Mouse (Mus musculus) thymus, adult 2 months (tissue): ENCODE measurements around the gene Plcd3. TPM values are rescaled to one million over a fixed set of nuclear protein-coding genes. Genes with fewer than 3 reads are reported as not detected.

Experiments
- DNase-seq: peaks from one replicate; pipeline ENCODE4 v3.0.0; 2021
- H3K27ac ChIP-seq: fragments of 200-500 bp; 2 replicates; pipeline ENCODE4 v1.5.1; 2012; ENCODE audit warnings: low read length, control low read depth; ENCODE audit not compliant: control insufficient read depth, insufficient read depth
- H3K27me3 ChIP-seq: fragments of 200-500 bp; 2 replicates; pipeline ENCODE4 v1.6.1; 2012; ENCODE audit warnings: mild to moderate bottlenecking, low read length, moderate library complexity, mixed read lengths; ENCODE audit not compliant: control insufficient read depth, insufficient read depth
- H3K36me3 ChIP-seq: fragments of 200-500 bp; 2 replicates; pipeline ENCODE4 v1.6.1; 2012; ENCODE audit warnings: mild to moderate bottlenecking, low read length, moderate library complexity; ENCODE audit not compliant: control insufficient read depth, insufficient read depth
- H3K4me1 ChIP-seq: fragments of 200-500 bp; replicated peaks from 2 replicates; pipeline ENCODE4 v1.6.1; 2012; ENCODE audit warnings: low read length; ENCODE audit not compliant: control insufficient read depth, insufficient read depth
- H3K4me3 ChIP-seq: fragments of 200-500 bp; 2 replicates; pipeline ENCODE4 v1.5.1; 2012; ENCODE audit warnings: mild to moderate bottlenecking, low read length, control low read depth, moderate library complexity; ENCODE audit not compliant: control insufficient read depth, insufficient read depth
- CTCF ChIP-seq: fragments of 200-500 bp; IDR thresholded peaks from 2 replicates; pipeline ENCODE4 v1.5.1; 2012; ENCODE audit warnings: mild to moderate bottlenecking, control low read depth, low read length, moderate library complexity, borderline replicate concordance; ENCODE audit not compliant: control insufficient read depth, poor library complexity, insufficient read depth; ENCODE audit errors: extremely low read depth
- POLR2A ChIP-seq: fragments of 200-500 bp; IDR thresholded peaks from 2 replicates; pipeline ENCODE4 v1.6.1; 2012; ENCODE audit warnings: mild to moderate bottlenecking, low read length, control low read depth, moderate library complexity; ENCODE audit not compliant: control insufficient read depth, poor library complexity, insufficient read depth; ENCODE audit errors: extremely low read depth
- WGBS: fragments of 180-500 bp; shearing (Covaris S2); methylation state at CpG from one replicate; pipeline ENCODE4 v1.1.7; 2018; 5-methylcytosine and 5-hydroxymethylcytosine counted together
- polyA plus RNA-seq: library from polyadenylated mRNA; depleted of rRNA; stranded (reverse); fragments of >200 nt; gene quantifications from 2 replicates; pipeline ENCODE4 v1.2.3, GENCODE M21; 2012; rRNA removed

The Plcd3 gene
- polyA plus RNA-seq: 3.9 and 5.4 TPM in 2 replicates

GRCm38 (mm10) chr11:103101481-103101865 lies at the start of gene Plcd3, which contains the start of gene Acbd4:
Gene Plcd3, minus strand, starts transcription at chr11:103101658.
Gene Acbd4, plus strand, starts transcription at chr11:103101682.
- Histone ChIP-seq H3K4me1 (peaks cover 25% of the 10 kb centered on the region), H3K27ac (no peak within 1 kb of the TSS), H3K4me3 (peak within 1 kb of the TSS; percentile 21), H3K36me3 (no peaks in the 10 kb centered on the region), H3K27me3 (peaks cover 5% of the 10 kb centered on the region; the same call in 1 of the 2 replicates)
- peak; percentile 57 for DNase-seq
- 2% methylated on average over 34 of the region's 34 CpGs for WGBS
- TF ChIP-seq CTCF (no peak), POLR2A (no peak)

GRCm38 (mm10) chr11:103149771-103150170 lies 48.3 kb upstream of the Plcd3 start:
- no peak for DNase-seq
- Histone ChIP-seq H3K4me1 (no peaks in the 10 kb centered on the region), H3K4me3 (no peak overlapping the region), H3K27ac (no peak overlapping the region), H3K27me3 (no peaks in the 10 kb centered on the region), H3K36me3 (no peaks in the 10 kb centered on the region)
- 95% methylated on average over 4 of the region's 4 CpGs for WGBS
- TF ChIP-seq CTCF (no peak), POLR2A (no peak)

GRCm38 (mm10) chr11:103147766-103148165 lies 46.3 kb upstream of the Plcd3 start:
- H3K4me1 ChIP-seq: peaks cover 3% of the 10 kb centered on the region
- no peak overlapping the region for H3K27ac ChIP-seq
- no peak for DNase-seq
- no peaks in the 10 kb centered on the region for H3K36me3 ChIP-seq
- WGBS: 79% methylated on average over 4 of the region's 4 CpGs
- no peak for TF ChIP-seq POLR2A
- TF ChIP-seq CTCF: no peak
- no peaks in the 10 kb centered on the region for H3K27me3 ChIP-seq
- H3K4me3 ChIP-seq: no peak overlapping the region

- TF ChIP-seq POLR2A: no peak
- TF ChIP-seq CTCF: no peak
- Histone ChIP-seq H3K4me3 (no peak overlapping the region), H3K27ac (no peak overlapping the region), H3K36me3 (no peaks in the 10 kb centered on the region), H3K4me1 (peaks cover 16% of the 10 kb centered on the region), H3K27me3 (no peaks in the 10 kb centered on the region)
- 85% methylated on average over 4 of the region's 4 CpGs for WGBS
- DNase-seq: no peak
Measured at GRCm38 (mm10) chr11:103146386-103146785, 44.9 kb upstream of the Plcd3 start.

GRCm38 (mm10) chr11:103144309-103145285 lies 43.1 kb upstream of the Plcd3 start:
- H3K4me3 ChIP-seq: no peak overlapping the region

GRCm38 (mm10) chr11:103142441-103143182 lies 41.2 kb upstream of the Plcd3 start:
- H3K27ac ChIP-seq: peak overlapping the region; percentile 84
- H3K27me3 ChIP-seq: no peaks in the 10 kb centered on the region
- H3K4me1 ChIP-seq: peaks cover 24% of the 10 kb centered on the region
- DNase-seq: peak; percentile 83
- H3K4me3 ChIP-seq: peak overlapping the region; percentile 38
- WGBS: 20% methylated on average over 8 of the region's 8 CpGs
- H3K36me3 ChIP-seq: no peaks in the 10 kb centered on the region
- TF ChIP-seq CTCF (no peak), POLR2A (0 out of 2 replicates have a peak, but pooled peaks have one; percentile 28)

More at GRCm38 (mm10) chr11:103144309-103145285, 43.1 kb upstream of the Plcd3 start:
- DNase-seq: no peak
- Histone ChIP-seq H3K4me1 (peaks cover 24% of the 10 kb centered on the region), H3K27ac (no peak overlapping the region), H3K27me3 (no peaks in the 10 kb centered on the region), H3K36me3 (no peaks in the 10 kb centered on the region)
- WGBS: 90% methylated on average over 12 of the region's 12 CpGs
- TF ChIP-seq POLR2A (no peak), CTCF (no peak)
